Mouse (Mus musculus): ENCODE measurements at regions not wholly inside any gene's neighbourhood (a gene's known extent, or its start where the extent isn't known, plus 50 kb on each side); places are given as distances from the start of the nearest gene placed in this dataset.

DNA sequence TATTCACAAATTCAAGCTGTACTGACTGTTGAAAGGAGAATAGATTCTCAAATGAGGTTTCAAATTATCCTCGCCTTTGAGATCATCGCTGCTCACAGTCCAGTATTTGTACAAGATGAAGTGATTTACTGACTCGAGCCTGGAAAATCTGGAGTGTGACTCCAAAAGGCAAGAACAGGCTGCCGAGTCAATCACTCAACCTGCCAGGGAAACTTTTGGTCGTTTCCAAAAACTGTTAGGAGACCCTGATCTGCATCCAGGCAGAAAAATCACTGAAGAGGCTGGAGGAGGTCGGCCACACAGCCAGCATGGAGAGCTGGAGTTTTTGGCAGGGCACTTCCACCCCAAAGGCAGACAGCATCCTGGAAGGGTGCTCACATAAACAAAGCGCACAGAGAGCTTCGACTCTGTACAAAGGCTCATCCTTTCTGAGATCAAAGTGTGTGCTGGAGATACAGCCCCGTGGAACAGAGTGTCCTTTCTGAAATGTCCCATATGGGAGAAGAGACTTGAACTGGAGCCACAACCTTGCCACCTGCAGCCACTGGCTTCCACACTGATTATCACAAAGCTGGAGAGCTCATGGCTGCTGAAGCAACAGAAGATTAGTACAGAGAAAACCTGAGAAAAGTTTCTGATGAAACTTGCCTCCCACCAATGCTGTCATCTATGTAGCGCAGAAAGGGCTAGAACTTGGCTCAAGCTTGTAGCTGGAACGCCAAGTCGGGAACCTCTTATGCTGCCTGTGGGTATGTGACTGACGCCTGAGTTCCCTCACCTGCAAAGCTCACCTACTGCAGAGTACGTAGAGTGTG, 355.5 kb upstream of the Npvf start:
- TF ChIP-seq POLR2A (IDR thresholded peaks at IDR 0.05; ENCODE audit: borderline replicate concordance, low read depth, low read length), result no peak
- TF ChIP-seq CTCF (IDR thresholded peaks at IDR 0.05; ENCODE audit: low read depth, low read length), result no peak

Data from bone marrow macrophage, adult 2 months (primary cell).